Mouse (Mus musculus): ENCODE measurements around the gene Olfr1555-ps1.

GRCm38 (mm10) chr19:12115797-12116196 is 54.1 kb downstream of the Olfr1555-ps1 start, which contains the start of gene Olfr1428:
- TF ChIP-seq CTCF (IDR thresholded peaks at IDR 0.05; ENCODE audit: extremely low read depth, insufficient read depth, low read length) (no peak), POLR2A (IDR thresholded peaks at IDR 0.05; ENCODE audit: extremely low read depth, insufficient read depth, low read length) (no peak)

Data from cortical plate, adult 2 months (tissue).